Mouse (Mus musculus) lung, adult 2 months (tissue): Measurements from ENCODE around the gene E330017A01Rik.

ENCODE experiments used
- CTCF ChIP-seq: fragments of 200-500 bp; IDR thresholded peaks from 2 replicates; pipeline ENCODE4 v1.5.1; 2011; ENCODE audit warnings: mild to moderate bottlenecking, low read length, control low read depth; ENCODE audit not compliant: insufficient read depth
- POLR2A ChIP-seq: fragments of 200-500 bp; IDR thresholded peaks from 2 replicates; pipeline ENCODE4 v1.6.1; 2011; ENCODE audit warnings: low read depth, mild to moderate bottlenecking, control low read depth, low read length, borderline replicate concordance; ENCODE audit errors: extremely low read depth

DNA sequence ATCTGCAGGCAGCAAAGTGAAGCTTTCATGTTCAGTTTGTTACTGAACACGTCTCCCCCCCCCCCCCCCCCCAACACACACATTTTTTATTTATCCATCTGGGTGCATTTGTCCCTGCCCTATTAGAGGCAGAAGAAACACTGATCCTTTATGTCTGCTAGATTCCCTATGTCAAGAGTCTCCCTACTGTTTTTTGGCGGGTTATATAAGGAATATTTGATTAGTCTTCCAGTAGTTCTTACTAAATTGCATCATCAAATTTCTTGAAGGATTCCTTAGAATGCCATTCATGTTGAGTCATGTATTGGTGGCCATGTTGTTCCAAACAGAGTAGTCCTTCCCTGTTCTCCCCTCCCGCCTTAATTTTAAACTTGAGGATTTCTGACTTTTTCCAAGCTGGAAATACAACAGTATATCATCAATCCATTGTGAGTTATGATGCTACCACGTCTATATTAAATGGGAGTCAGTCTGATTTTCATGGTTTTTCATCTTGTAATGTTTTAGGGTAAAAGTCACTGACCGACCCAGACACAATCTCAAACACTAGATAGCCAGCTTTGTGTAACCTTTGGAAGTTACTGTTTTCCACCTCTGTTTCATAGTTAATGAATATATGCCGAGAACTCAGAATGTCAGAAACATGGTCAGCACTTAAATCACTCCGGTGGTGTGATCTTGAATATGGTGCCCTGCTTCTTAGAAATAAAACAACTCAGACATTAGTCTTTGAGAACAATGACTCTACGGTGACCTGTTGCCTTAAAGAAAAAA lies 32.9 kb upstream of the E330017A01Rik start:
- TF ChIP-seq CTCF (no peak), POLR2A (no peak)
